Mouse (Mus musculus) induced T-regulatory cell, adult 2 months (primary cell): ENCODE results near the gene Elmo3.

Source experiments
- DNase-seq: peaks from one replicate; pipeline ENCODE4 v3.0.0-alpha.2; 2012; ENCODE audit warnings: low read depth

Gene Elmo3

DNA sequence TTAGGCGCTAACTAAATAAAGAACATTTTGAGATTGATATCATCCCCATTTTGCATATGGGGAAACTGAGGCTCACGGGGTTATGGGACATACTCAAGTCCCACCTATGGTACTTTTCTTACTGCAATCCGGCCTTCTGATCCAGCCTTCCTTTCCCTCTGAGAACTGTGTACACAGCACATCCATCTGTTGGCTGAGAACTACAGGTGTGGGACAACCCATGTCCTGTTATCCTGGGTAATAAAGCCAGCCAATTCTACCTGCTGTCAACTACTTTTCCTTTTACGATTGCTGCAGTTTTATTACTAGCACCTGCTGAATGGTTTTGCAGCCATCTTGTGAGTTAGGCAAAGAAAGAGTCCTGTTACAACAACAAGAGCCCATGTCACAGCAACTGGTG, 49.1 kb downstream of the Elmo3 start:
- DNase-seq: no peak

GRCm38 (mm10) chr8:105355179-105356024, 50.0 kb downstream of the Elmo3 start:
- DNase-seq: peak; percentile 29

DNA sequence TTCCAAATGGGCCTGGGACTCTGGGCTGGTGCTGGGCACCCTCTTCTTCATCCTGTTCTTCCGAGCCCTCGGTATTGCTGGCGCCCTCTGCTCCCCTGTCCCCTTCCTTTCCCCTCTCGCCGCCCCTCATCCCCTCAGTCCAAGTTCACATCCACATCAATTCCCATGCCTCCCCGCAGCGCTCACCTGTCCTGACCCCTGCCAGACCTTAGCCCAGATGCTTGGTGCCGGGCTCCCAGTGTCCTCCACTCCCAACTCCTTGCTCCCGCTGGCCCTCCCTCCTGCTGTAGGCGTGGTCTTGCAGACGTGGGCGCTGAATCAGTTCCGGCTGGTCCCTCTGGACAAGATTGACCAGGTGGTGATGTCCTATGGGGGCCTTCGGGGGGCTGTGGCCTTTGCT, 51.3 kb downstream of the Elmo3 start:
- no peak for DNase-seq

GRCm38 (mm10) chr8:105359208-105359607, 53.8 kb downstream of the Elmo3 start:
- no peak for DNase-seq

DNA sequence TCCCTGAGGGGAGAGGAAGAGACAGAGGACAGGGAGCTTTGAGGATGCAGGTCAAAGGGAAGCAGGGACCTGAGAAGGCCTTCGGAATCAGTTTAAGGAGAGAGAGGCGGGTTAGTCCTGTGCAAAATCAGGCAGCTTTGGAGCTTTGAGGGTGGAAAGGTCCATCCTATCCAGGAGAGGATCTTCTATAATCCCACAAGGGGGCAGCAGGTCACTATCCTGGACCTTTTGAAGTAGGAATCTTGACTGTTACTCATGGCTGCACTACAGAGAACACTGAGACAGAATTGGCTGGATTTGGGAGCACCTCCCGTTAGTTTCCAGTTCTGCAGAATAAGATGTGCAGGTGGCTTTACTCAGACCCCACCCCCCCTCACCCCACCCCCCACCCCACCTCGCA, 54.2 kb downstream of the Elmo3 start:
- DNase-seq: no peak
